Mouse (Mus musculus): Measurements from ENCODE around the gene Ccdc172.

Ccdc172 gene

GRCm38 (mm10) chr19:58511818-58512217 lies at the start of gene Ccdc172:
Ccdc172 (plus strand) TSS chr19:58511993.
- DNase-seq (ENCODE audit: low spot score in 2 of 2): no peak

- no peak for DNase-seq (ENCODE audit: low spot score in 2 of 2)
Observed at GRCm38 (mm10) chr19:58463755-58464154, 48.0 kb upstream of the Ccdc172 start.

GRCm38 (mm10) chr19:58468331-58468730 lies 43.5 kb upstream of the Ccdc172 start:
- no peak for DNase-seq (ENCODE audit: low spot score in 2 of 2)

- peak; percentile 78 to 84 for DNase-seq (ENCODE audit: low spot score in 2 of 2)
Observed at GRCm38 (mm10) chr19:58469421-58469820, 42.4 kb upstream of the Ccdc172 start.

DNA sequence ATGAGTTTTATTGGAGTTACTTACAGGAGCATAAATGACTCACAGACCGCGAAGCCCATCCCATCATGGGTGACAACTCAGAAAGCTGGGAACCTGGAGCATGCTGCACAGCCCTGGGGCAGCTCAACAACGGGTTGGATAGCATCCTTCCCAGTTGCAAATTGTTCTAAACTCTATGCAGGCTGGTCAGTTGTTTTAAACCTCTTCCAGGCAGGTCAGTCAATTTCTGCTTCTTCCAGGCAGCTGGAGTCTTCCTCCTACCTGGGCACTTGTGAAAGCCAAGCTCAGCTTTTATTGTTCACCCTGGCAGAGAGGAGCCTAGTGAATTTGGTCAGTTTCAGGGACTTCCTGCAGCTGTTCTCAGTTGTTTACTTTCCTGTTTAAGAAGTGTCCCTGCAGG lies 37.5 kb upstream of the Ccdc172 start:
- no peak for DNase-seq (ENCODE audit: low spot score in 2 of 2)

DNA sequence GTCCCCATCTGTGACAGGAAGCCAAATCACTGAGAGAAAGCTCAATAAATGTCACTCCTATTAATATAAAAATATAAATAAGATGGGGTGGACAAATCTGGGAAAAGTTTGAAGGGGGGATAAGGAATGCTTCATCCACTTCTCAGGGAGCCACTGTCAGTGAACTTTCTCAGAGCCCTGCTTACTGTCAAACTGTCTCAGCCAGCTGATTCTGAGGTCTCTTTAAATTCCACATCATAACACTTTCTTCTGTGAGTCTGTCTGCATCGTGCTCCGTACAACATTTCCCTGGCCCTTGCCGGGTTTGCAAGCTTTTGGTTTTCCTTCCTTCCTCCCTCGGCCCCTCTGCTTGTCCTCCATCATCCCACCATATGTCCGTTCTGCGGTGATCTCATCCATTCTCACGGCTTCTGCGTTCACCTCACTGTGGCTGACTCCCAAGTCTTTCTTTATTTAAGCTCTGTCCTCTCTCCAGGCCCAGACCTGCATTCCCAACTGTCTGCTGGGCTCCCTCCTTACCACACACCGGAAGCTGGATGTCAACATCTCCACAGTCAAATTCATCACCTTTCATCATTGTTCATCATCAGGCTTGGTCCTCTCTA lies 29.3 kb upstream of the Ccdc172 start:
- no peak for DNase-seq (ENCODE audit: low spot score in 2 of 2)

DNA sequence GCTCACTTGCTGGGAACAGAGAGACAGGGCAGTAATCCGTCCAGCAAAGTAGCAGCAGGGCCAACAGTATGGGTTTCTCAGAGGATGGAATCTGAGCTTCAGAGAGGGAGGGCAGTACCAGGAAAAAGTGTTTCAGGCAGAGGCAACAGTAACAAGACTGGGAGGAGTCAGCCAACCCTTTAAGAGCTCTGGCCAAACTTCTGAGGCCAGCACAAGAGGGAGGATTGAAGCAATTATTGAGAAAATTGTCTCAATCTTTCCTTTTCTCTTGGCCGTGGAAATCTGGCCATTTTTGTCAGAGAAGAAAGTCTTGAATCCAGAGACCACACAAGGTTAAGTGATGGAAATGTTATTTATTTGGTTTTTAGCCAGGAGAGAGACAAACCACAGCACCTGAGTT lies 25.1 kb upstream of the Ccdc172 start:
- no peak for DNase-seq (ENCODE audit: low spot score in 2 of 2)

- DNase-seq (ENCODE audit: low spot score in 2 of 2): no peak
Observed at GRCm38 (mm10) chr19:58497106-58497505, 14.7 kb upstream of the Ccdc172 start.

GRCm38 (mm10) chr19:58499420-58499966 lies 12.3 kb upstream of the Ccdc172 start:
- no peak for DNase-seq (ENCODE audit: low spot score in 2 of 2)

DNA sequence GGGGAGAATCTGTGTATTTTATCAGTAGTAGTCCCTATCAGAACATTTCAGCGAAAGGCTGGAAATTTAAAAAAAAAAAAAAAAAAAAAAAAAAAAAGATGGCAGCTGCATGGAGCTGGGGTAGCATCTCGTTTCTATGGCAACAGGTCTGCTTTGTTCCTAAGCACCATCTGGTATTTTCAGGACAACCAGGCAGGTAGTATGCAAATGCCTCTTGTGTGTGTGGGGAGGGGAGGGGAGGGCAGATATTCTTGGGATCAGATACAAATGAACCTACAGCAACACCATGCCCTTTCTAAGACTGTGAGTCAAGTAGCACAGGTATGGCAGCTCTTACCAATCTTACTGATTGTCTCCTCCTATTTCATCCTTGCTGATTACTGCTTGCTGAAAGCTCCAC lies 11.7 kb upstream of the Ccdc172 start:
- no peak for DNase-seq (ENCODE audit: low spot score in 2 of 2)

DNA sequence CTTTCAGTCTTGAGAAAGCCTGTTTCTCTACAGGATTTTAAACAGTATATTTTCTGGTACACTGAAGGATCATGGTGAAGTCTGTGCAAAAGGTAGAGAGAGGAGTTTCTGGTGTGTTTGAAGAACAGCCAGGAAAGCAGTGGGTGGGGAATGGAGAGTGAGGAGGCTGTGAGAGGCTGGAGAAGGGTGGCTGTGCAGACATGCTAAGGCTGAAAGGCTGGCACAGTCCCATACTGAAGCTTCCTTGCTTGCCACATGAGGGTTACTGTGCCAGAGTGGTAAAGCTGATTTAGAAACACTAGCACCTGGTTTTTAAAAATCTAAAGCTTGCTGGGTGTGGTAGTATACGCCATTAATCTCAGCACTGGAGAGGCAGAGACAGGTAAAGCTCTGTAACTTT lies 9.9 kb downstream of the Ccdc172 start:
- DNase-seq (ENCODE audit: low spot score in 2 of 2): no peak

GRCm38 (mm10) chr19:58523736-58524394 lies 12.1 kb downstream of the Ccdc172 start:
- DNase-seq (ENCODE audit: low spot score in 2 of 2): no peak

- DNase-seq (ENCODE audit: low spot score in 2 of 2): peak in 1 of 2 experiments; percentile 31
Observed at GRCm38 (mm10) chr19:58525457-58526239, 13.9 kb downstream of the Ccdc172 start.

DNA sequence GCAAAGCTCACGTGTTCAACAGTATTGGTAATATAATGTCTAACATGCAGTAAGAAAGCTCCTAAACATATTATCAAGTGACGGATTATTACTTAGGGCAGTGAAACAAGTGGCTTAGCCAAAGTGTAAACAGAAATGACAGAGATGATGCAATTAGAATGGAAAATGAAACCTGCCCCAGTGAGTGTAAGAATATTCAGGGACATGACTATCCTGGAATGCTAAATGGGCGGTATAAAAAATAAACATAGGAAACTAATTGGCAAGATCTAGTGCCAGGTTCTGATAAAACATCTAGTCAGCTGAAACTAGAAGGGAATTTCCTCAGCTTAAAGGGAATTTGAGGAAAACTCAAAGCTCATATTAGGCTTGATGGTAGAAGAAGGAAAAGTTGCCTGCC lies 21.3 kb downstream of the Ccdc172 start:
- no peak for DNase-seq (ENCODE audit: low spot score in 2 of 2)

- DNase-seq (ENCODE audit: low spot score in 2 of 2): no peak
Observed at GRCm38 (mm10) chr19:58536691-58537090, 24.9 kb downstream of the Ccdc172 start.

GRCm38 (mm10) chr19:58540396-58540795 lies 28.6 kb downstream of the Ccdc172 start:
- no peak for DNase-seq (ENCODE audit: low spot score in 2 of 2)

DNA sequence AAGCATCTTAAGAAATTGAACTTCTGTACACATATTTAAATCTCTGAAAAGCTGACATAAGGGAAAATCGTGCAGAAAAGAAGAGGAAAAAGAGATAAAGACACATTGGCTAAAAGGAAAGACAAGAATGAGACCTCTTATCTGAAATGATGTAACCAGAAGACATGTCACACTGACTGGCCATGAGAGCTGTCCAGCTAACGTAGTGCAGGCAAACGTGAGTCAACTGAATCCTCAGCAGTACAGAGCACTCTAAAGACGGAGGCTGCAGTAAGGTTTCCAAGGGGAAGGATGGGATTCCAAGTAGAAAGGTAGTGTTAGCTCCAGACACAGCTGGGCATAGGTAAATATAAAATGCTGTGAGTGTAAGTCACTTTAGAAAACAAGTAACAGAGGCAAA lies 36.6 kb downstream of the Ccdc172 start:
- no peak for DNase-seq (ENCODE audit: low spot score in 2 of 2)

GRCm38 (mm10) chr19:58550489-58550888 lies 38.7 kb downstream of the Ccdc172 start:
- DNase-seq (ENCODE audit: low spot score in 2 of 2): no peak

GRCm38 (mm10) chr19:58550916-58551315 lies 39.1 kb downstream of the Ccdc172 start:
- DNase-seq (ENCODE audit: low spot score in 2 of 2): no peak

- DNase-seq (ENCODE audit: low spot score in 2 of 2): no peak
Observed at GRCm38 (mm10) chr19:58554974-58555373, 43.2 kb downstream of the Ccdc172 start.

- DNase-seq (ENCODE audit: low spot score in 2 of 2): peak in 1 of 2 experiments; percentile 5
Observed at GRCm38 (mm10) chr19:58558352-58558751, 46.6 kb downstream of the Ccdc172 start.

- no peak for DNase-seq (ENCODE audit: low spot score in 2 of 2)
Observed at GRCm38 (mm10) chr19:58562301-58562815, 50.6 kb downstream of the Ccdc172 start.

Data from urinary bladder, postnatal 36 days (tissue).